Mouse (Mus musculus) right cerebral cortex, postnatal 4 days (tissue): ENCODE measurements at regions not wholly inside any gene's neighbourhood (a gene's known extent, or its start where the extent isn't known, plus 50 kb on each side); places are given as distances from the start of the nearest gene placed in this dataset.

Experiments used
- DNase-seq: peaks from one replicate; pipeline ENCODE4 v3.0.0-alpha.2; 2022

- no peak for DNase-seq
Measured at GRCm38 (mm10) chr14:58488803-58489202, 418.5 kb downstream of the Fgf9 start.

- no peak for DNase-seq
Measured at GRCm38 (mm10) chr14:58487836-58488235, 417.5 kb downstream of the Fgf9 start.

- DNase-seq = no peak
Measured at GRCm38 (mm10) chr14:58480454-58480853, 410.1 kb downstream of the Fgf9 start.

GRCm38 (mm10) chr14:58470678-58471077 is 400.3 kb downstream of the Fgf9 start:
- DNase-seq = no peak

- DNase-seq = no peak
Measured at GRCm38 (mm10) chr14:58468451-58468850, 398.1 kb downstream of the Fgf9 start.

- no peak for DNase-seq
Measured at GRCm38 (mm10) chr14:58467856-58468255, 397.5 kb downstream of the Fgf9 start.

- no peak for DNase-seq
Measured at GRCm38 (mm10) chr14:58446776-58447354, 376.5 kb downstream of the Fgf9 start.

- DNase-seq = no peak
Measured at GRCm38 (mm10) chr14:58444496-58444895, 374.1 kb downstream of the Fgf9 start.

- DNase-seq = no peak
Measured at GRCm38 (mm10) chr14:58442501-58442900, 372.2 kb downstream of the Fgf9 start.

GRCm38 (mm10) chr14:58439963-58440362 is 369.6 kb downstream of the Fgf9 start:
- no peak for DNase-seq

GRCm38 (mm10) chr14:58436096-58436495 is 365.7 kb downstream of the Fgf9 start:
- no peak for DNase-seq

- no peak for DNase-seq
Measured at GRCm38 (mm10) chr14:58426472-58426871, 356.1 kb downstream of the Fgf9 start.

GRCm38 (mm10) chr14:58421904-58422303 is 351.6 kb downstream of the Fgf9 start:
- DNase-seq = no peak

- DNase-seq = no peak
Measured at GRCm38 (mm10) chr14:58417545-58417944, 347.2 kb downstream of the Fgf9 start.

GRCm38 (mm10) chr14:58392055-58392726 is 321.8 kb downstream of the Fgf9 start:
- DNase-seq = no peak

- DNase-seq = no peak
Measured at GRCm38 (mm10) chr14:58390741-58391140, 320.4 kb downstream of the Fgf9 start.

- DNase-seq = no peak
Measured at GRCm38 (mm10) chr14:58387348-58388000, 317.1 kb downstream of the Fgf9 start.

GRCm38 (mm10) chr14:58375056-58375455 is 304.7 kb downstream of the Fgf9 start:
- DNase-seq = no peak

- DNase-seq = no peak
Measured at GRCm38 (mm10) chr14:58356824-58357223, 286.5 kb downstream of the Fgf9 start.

GRCm38 (mm10) chr14:58352986-58353385 is 282.6 kb downstream of the Fgf9 start:
- DNase-seq = no peak

- DNase-seq = no peak
Measured at GRCm38 (mm10) chr14:58336148-58336547, 265.8 kb downstream of the Fgf9 start.

- DNase-seq = no peak
Measured at GRCm38 (mm10) chr14:58323164-58323563, 252.8 kb downstream of the Fgf9 start.

- no peak for DNase-seq
Measured at GRCm38 (mm10) chr14:58322461-58322860, 252.1 kb downstream of the Fgf9 start.

GRCm38 (mm10) chr14:58321875-58322274 is 251.5 kb downstream of the Fgf9 start:
- no peak for DNase-seq
